Mouse (Mus musculus) limb, embryonic 10.5 days (tissue): ENCODE data around the gene Scgb2a2. TPM values are rescaled to one million over a fixed set of nuclear protein-coding genes. Genes with fewer than 3 reads are reported as not detected.
A peak's percentile ranks its signal among the peaks of the same experiment; 100 is the strongest.
"Not testable (repeated sequence)": the region's sequence is repeated elsewhere in the genome, so short reads cannot be mapped to it uniquely, and the experiment has no call there.

ENCODE experiments used
- DNase-seq: peaks from one replicate; pipeline ENCODE4 v3.0.0-alpha.2; 2017; ENCODE audit warnings: low spot score
- H3K27ac ChIP-seq: fragments of 300-500 bp; sonication (generic); 2 replicates; pipeline ENCODE4 v1.5.1; 2016; ENCODE audit warnings: mild to moderate bottlenecking
- H3K27me3 ChIP-seq: fragments of 300-500 bp; sonication (generic); 2 replicates; pipeline ENCODE4 v1.6.1; 2016; ENCODE audit warnings: low read depth, mild to moderate bottlenecking; ENCODE audit not compliant: poor library complexity, severe bottlenecking
- H3K36me3 ChIP-seq: fragments of 300-500 bp; sonication (generic); 2 replicates; pipeline ENCODE4 v1.6.1; 2016; ENCODE audit warnings: mild to moderate bottlenecking, moderate library complexity
- H3K4me1 ChIP-seq: fragments of 300-500 bp; sonication (generic); 2 replicates; pipeline ENCODE4 v1.6.1; 2016
- H3K4me3 ChIP-seq: fragments of 300-500 bp; sonication (generic); 2 replicates; pipeline ENCODE4 v1.5.1; 2016; ENCODE audit warnings: mild to moderate bottlenecking, moderate library complexity
- H3K9me3 ChIP-seq: fragments of 300-500 bp; sonication (generic); replicated peaks from 2 replicates; pipeline ENCODE4 v1.6.1; 2016; ENCODE audit warnings: mild to moderate bottlenecking
- WGBS: fragments of 180-500 bp; shearing (Covaris S2); methylation state at CpG from one replicate; pipeline ENCODE4 v1.1.7; 2016; 5-methylcytosine and 5-hydroxymethylcytosine counted together
- microRNA-seq: library from miRNA; unstranded; fragments of <30 nt; microRNA quantifications from one replicate; pipeline ENCODE4, GENCODE M21; 2017
- polyA plus RNA-seq: library from polyadenylated mRNA; unstranded; fragments of >200 nt; fragmentation: Nextera tagmentation; extraction: Ambion mirVana; gene quantifications from 2 replicates; pipeline ENCODE4 v1.2.1, GENCODE M21; 2016

The Scgb2a2 gene
- polyA plus RNA-seq, 1 experiment from 2014 or later: not detected

GRCm38 (mm10) chr19:9899072-9899779, 51.9 kb downstream of the Scgb2a2 start, which contains the start of gene Incenp:
Incenp (minus strand) TSS chr19:9899551.
- peaks cover 25% of the 10 kb centered on the region for H3K4me1 ChIP-seq
- H3K36me3 ChIP-seq: peaks cover 31% of the 10 kb centered on the region
- H3K9me3 ChIP-seq: no peaks in the 10 kb centered on the region
- H3K27ac ChIP-seq: peak within 1 kb of the TSS; percentile 92
- WGBS: under 1% methylated on average over 58 of the region's 58 CpGs
- peak; percentile 90 for DNase-seq
- H3K27me3 ChIP-seq: no peaks in the 10 kb centered on the region
- peak within 1 kb of the TSS; percentile 79 for H3K4me3 ChIP-seq

- peak overlapping the region; percentile 79 for H3K4me3 ChIP-seq
- H3K9me3 ChIP-seq: no peaks in the 10 kb centered on the region
- 9% methylated on average over 10 of the region's 10 CpGs for WGBS
- H3K27ac ChIP-seq: peak overlapping the region; percentile 92
- H3K36me3 ChIP-seq: peaks cover 25% of the 10 kb centered on the region
- no peak for DNase-seq
- peaks cover 25% of the 10 kb centered on the region for H3K4me1 ChIP-seq
- H3K27me3 ChIP-seq: no peaks in the 10 kb centered on the region
These were observed 52.4 kb downstream of the Scgb2a2 start for GRCm38 (mm10) chr19:9899780-9900146.

- not testable (repeated sequence) for H3K27ac ChIP-seq, DNase-seq, H3K27me3 ChIP-seq, H3K9me3 ChIP-seq
- peak overlapping the region; percentile 79; the same call in 1 of the 2 replicates for H3K4me3 ChIP-seq
- WGBS: 94% methylated on average over 2 of the region's 2 CpGs
- peaks cover 16% of the 10 kb centered on the region for H3K36me3 ChIP-seq
- peaks cover 25% of the 10 kb centered on the region for H3K4me1 ChIP-seq
These were observed 53.3 kb downstream of the Scgb2a2 start for GRCm38 (mm10) chr19:9900696-9901095.

Small RNA genes within 50 kb of the gene (microRNA-seq; reads per million reads assigned to microRNA genes)
- not detected for gene Gm22369

Other genes starting within 250 kb of the Scgb2a2 start
- gene Incenp, start 52.0 kb downstream of the Scgb2a2 start, polyA plus RNA-seq: 167 and 183 TPM in 2 replicates
- gene Fth1, start 133.0 kb downstream of the Scgb2a2 start, polyA plus RNA-seq: 1,175 and 1,229 TPM in 2 replicates
- gene Best1, start 154.1 kb downstream of the Scgb2a2 start, polyA plus RNA-seq: 2.3 TPM in 2 replicates
- gene Rab3il1, start 154.1 kb downstream of the Scgb2a2 start, polyA plus RNA-seq: 39.2 and 41.5 TPM in 2 replicates
- gene Fads3, start 194.0 kb downstream of the Scgb2a2 start, polyA plus RNA-seq: 2.4 and 3.2 TPM in 2 replicates